In genomic region chr16:18630291-18630690, GRCm38 (mm10) we compare ENCODE assay signal across 9 mouse cellular contexts. TPM values are rescaled to one million over a fixed set of nuclear protein-coding genes. Genes with fewer than 3 reads are reported as not detected.
DNase-seq lines count a peak whose midpoint lies in the region; ATAC-seq and TF ChIP-seq lines count a peak whose summit lies in the region.
"Had no signal": no experiment of that assay in that cellular context is flagged by ENCODE, and none has a peak within 500 bp of the region (broad histone marks: within the 10 kb centered on the region; RNA-seq: fewer than 3 reads in every experiment).

No protein-coding gene starts in this region.

- 71% methylated on average over 5 of the region's 5 CpGs for WGBS in heart, postnatal 0 days
- 37% methylated on average over 5 of the region's 5 CpGs for WGBS in liver, embryonic 16.5 days (ENCODE audit: insufficient replicate concordance)

- H3K27ac ChIP-seq in heart, postnatal 0 days (ENCODE audit: low read depth) = no peak overlapping the region
- H3K27ac ChIP-seq in liver, embryonic 16.5 days (ENCODE audit: low read length) = no peak overlapping the region

- H3K36me3 ChIP-seq in E14TG2a.4 (ENCODE audit: insufficient read depth, low read length) = no peaks in the 10 kb centered on the region
- no peaks in the 10 kb centered on the region for H3K36me3 ChIP-seq in heart, postnatal 0 days (replicated peaks; ENCODE audit: control insufficient read depth, insufficient read depth, low read length)
- no peaks in the 10 kb centered on the region for H3K36me3 ChIP-seq in liver, embryonic 16.5 days (ENCODE audit: control insufficient read depth, insufficient read depth)

- peaks cover 90% of the 10 kb centered on the region for H3K27me3 ChIP-seq in E14TG2a.4 (ENCODE audit: insufficient read depth, low read length)
- peaks cover 32% of the 10 kb centered on the region for H3K27me3 ChIP-seq in heart, postnatal 0 days (ENCODE audit: control insufficient read depth, insufficient read depth, low read length)
- peaks cover 62% of the 10 kb centered on the region for H3K27me3 ChIP-seq in liver, embryonic 16.5 days (ENCODE audit: control insufficient read depth, insufficient read depth, low read depth, low read length)

- DNase-seq in heart, adult 11 months = peak; percentile 87
- no peak for DNase-seq in heart, postnatal 25 days (ENCODE audit: low spot score)
- no peak for DNase-seq in heart, postnatal 0 days (ENCODE audit: low spot score)
- DNase-seq in frontal cortex, postnatal 14 days (ENCODE audit: low spot score in 2 of 2) = no peak
- DNase-seq in layer of hippocampus, adult 9-11 months = no peak
- no peak for DNase-seq in urinary bladder, postnatal 14 days (ENCODE audit: low spot score)

- H3K4me1 ChIP-seq in E14TG2a.4 (replicated peaks; ENCODE audit: low read depth, low read length) = peaks cover 40% of the 10 kb centered on the region
- H3K4me1 ChIP-seq in heart, postnatal 0 days (ENCODE audit: control insufficient read depth, insufficient read depth) = no peaks in the 10 kb centered on the region
- H3K4me1 ChIP-seq in liver, embryonic 16.5 days (ENCODE audit: control insufficient read depth, low read depth, low read length) = peaks cover 12% of the 10 kb centered on the region

- ATAC-seq in heart, postnatal 0 days (ENCODE audit: insufficient read depth, low read depth) = no peak
- ATAC-seq in liver, embryonic 16.5 days (ENCODE audit: low read depth) = no peak

- peak overlapping the region; percentile 77 for H3K4me3 ChIP-seq in E14TG2a.4 (replicated peaks; ENCODE audit: low read length)
- peak overlapping the region; percentile 64 for H3K4me3 ChIP-seq in heart, postnatal 0 days (ENCODE audit: low read depth, low read length)
- H3K4me3 ChIP-seq in liver, embryonic 16.5 days (ENCODE audit: low read depth, low read length) = peak overlapping the region; percentile 67

- H3K4me2 ChIP-seq in heart, postnatal 0 days (ENCODE audit: low read depth, low read length) = peak overlapping the region; percentile 95
- peak overlapping the region; percentile 77; the same call in 1 of the 2 replicates for H3K4me2 ChIP-seq in liver, embryonic 16.5 days (ENCODE audit: low read depth, low read length)

- intact Hi-C loops in heart, postnatal 25 days (cut with DNase I) = no loop called here

- TF ChIP-seq CTCF in E14TG2a.4 (conservative IDR thresholded peaks at IDR 0.05; ENCODE audit: low read length) = no peak
- no peak for TF ChIP-seq CTCF in heart, postnatal 0 days (IDR thresholded peaks at IDR 0.05; ENCODE audit: low read depth)

- H3K9me3 ChIP-seq in E14TG2a.4 (ENCODE audit: low read length) = peaks cover 13% of the 10 kb centered on the region
- no peaks in the 10 kb centered on the region for H3K9me3 ChIP-seq in heart, postnatal 0 days (replicated peaks; ENCODE audit: control insufficient read depth, low read length)
- no peaks in the 10 kb centered on the region for H3K9me3 ChIP-seq in liver, embryonic 16.5 days (replicated peaks; ENCODE audit: control insufficient read depth, low read length)

- no peak overlapping the region for H3K9ac ChIP-seq in heart, postnatal 0 days (replicated peaks; ENCODE audit: low read depth, low read length)
- H3K9ac ChIP-seq in liver, embryonic 16.5 days (ENCODE audit: low read depth, low read length) = no peak overlapping the region

- no peak for TF ChIP-seq EP300 in heart, postnatal 0 days (IDR thresholded peaks at IDR 0.05; ENCODE audit: low read depth)

RNA-seq across cellular contexts. Expression of gene Sept5, which starts 0.5 kb away (rescaled TPM):
- total RNA-seq in heart, postnatal 25 days (2021) = 1 to 10 TPM; 3.9 to 4.6 TPM
- 8.7 and 12.3 TPM in 2 replicates for total RNA-seq in heart, postnatal 0 days (2014; rRNA removed; ENCODE audit: low replicate concordance)
- 3.8 and 5.5 TPM in 2 replicates for polyA plus RNA-seq in heart, postnatal 0 days (2015; fragmentation: Nextera tagmentation; extraction: Ambion mirVana)
- 3.0 and 4.2 TPM in 2 replicates for polyA plus RNA-seq in liver, embryonic 16.5 days (2015; fragmentation: Nextera tagmentation; extraction: Ambion mirVana)

RNA-seq across cellular contexts. Expression of gene Gm49601, which starts 4.1 kb away (rescaled TPM):
- 1 to 10 TPM; 1.0 to 1.6 TPM for total RNA-seq in heart, postnatal 25 days (2021)
- not detected in 2 replicates for total RNA-seq in heart, postnatal 0 days (2014; rRNA removed; ENCODE audit: low replicate concordance)
- 0.32 and 0.34 TPM in 2 replicates for polyA plus RNA-seq in heart, postnatal 0 days (2015; fragmentation: Nextera tagmentation; extraction: Ambion mirVana)
- 0.28 and 0.55 TPM in 2 replicates for polyA plus RNA-seq in liver, embryonic 16.5 days (2015; fragmentation: Nextera tagmentation; extraction: Ambion mirVana)

RNA-seq across cellular contexts. Expression of gene Gp1bb, which starts 8.1 kb away (rescaled TPM):
- 1 to 10 TPM in 1 of 2 experiments, under 1 TPM in 1; 0.36 to 1.1 TPM for total RNA-seq in heart, postnatal 25 days (2021)
- 2.1 and 5.4 TPM in 2 replicates for total RNA-seq in heart, postnatal 0 days (2014; rRNA removed; ENCODE audit: low replicate concordance)
- 3.0 TPM in 2 replicates for polyA plus RNA-seq in heart, postnatal 0 days (2015; fragmentation: Nextera tagmentation; extraction: Ambion mirVana)
- polyA plus RNA-seq in liver, embryonic 16.5 days (2015; fragmentation: Nextera tagmentation; extraction: Ambion mirVana) = 13.9 and 18.2 TPM in 2 replicates
- total RNA-seq: gastrocnemius, postnatal 36 days had no signal

RNA-seq across cellular contexts. Expression of gene Tbx1, which starts 39.8 kb away (rescaled TPM):
- under 1 TPM; 0.68 to 0.78 TPM for total RNA-seq in heart, postnatal 25 days (2021)
- 2.1 TPM in 1 of 2 replicates, not detected in the other for total RNA-seq in heart, postnatal 0 days (2014; rRNA removed; ENCODE audit: low replicate concordance)
- 0.11 and 0.14 TPM in 2 replicates for polyA plus RNA-seq in heart, postnatal 0 days (2015; fragmentation: Nextera tagmentation; extraction: Ambion mirVana)
- 0.07 TPM in 1 of 2 replicates, not detected in the other for polyA plus RNA-seq in liver, embryonic 16.5 days (2015; fragmentation: Nextera tagmentation; extraction: Ambion mirVana)
